Mouse (Mus musculus) embryonic facial prominence, embryonic 15.5 days (tissue): ENCODE measurements around the gene Cenpv. TPM values are rescaled to one million over a fixed set of nuclear protein-coding genes. Genes with fewer than 3 reads are reported as not detected.

ENCODE experiments used
- ATAC-seq: fragments of 200-750 bp; cut with Nextera tagmentation; 2 replicates; pipeline ENCODE4 v1.8.0; 2017; ENCODE audit warnings: low read depth, moderate TSS enrichment; ENCODE audit not compliant: insufficient number of reproducible peaks, low FRiP score, low TSS enrichment
- H3K27ac ChIP-seq: fragments of 300-500 bp; sonication (generic); replicated peaks from 2 replicates; pipeline ENCODE4 v1.5.1; 2015; ENCODE audit warnings: mild to moderate bottlenecking, inconsistent platforms
- H3K27me3 ChIP-seq: fragments of 300-500 bp; sonication (generic); 2 replicates; pipeline ENCODE4 v1.6.1; 2015; ENCODE audit warnings: inconsistent platforms
- H3K36me3 ChIP-seq: fragments of 300-500 bp; sonication (generic); 2 replicates; pipeline ENCODE4 v1.6.1; 2015; ENCODE audit warnings: mild to moderate bottlenecking, inconsistent platforms
- H3K4me1 ChIP-seq: fragments of 300-500 bp; sonication (generic); 2 replicates; pipeline ENCODE4 v1.6.1; 2015; ENCODE audit warnings: inconsistent platforms
- H3K4me2 ChIP-seq: fragments of 300-500 bp; sonication (generic); replicated peaks from 2 replicates; pipeline ENCODE4 v1.6.1; 2015; ENCODE audit warnings: mild to moderate bottlenecking, inconsistent platforms
- H3K4me3 ChIP-seq: fragments of 300-500 bp; sonication (generic); replicated peaks from 2 replicates; pipeline ENCODE4 v1.5.1; 2015; ENCODE audit warnings: mild to moderate bottlenecking, inconsistent platforms
- H3K9ac ChIP-seq: fragments of 300-500 bp; sonication (generic); 2 replicates; pipeline ENCODE4 v1.6.1; 2015; ENCODE audit warnings: inconsistent platforms
- H3K9me3 ChIP-seq: fragments of 300-500 bp; sonication (generic); replicated peaks from 2 replicates; pipeline ENCODE4 v1.6.1; 2016; ENCODE audit warnings: inconsistent platforms
- WGBS: fragments of 180-500 bp; shearing (Covaris S2); methylation state at CpG from one replicate; pipeline ENCODE4 v1.1.7; 2015; 5-methylcytosine and 5-hydroxymethylcytosine counted together
- polyA plus RNA-seq: library from polyadenylated mRNA; unstranded; fragments of >200 nt; fragmentation: Nextera tagmentation; extraction: Ambion mirVana; gene quantifications from 2 replicates; pipeline ENCODE4 v1.2.1, GENCODE M21; 2015

The Cenpv gene
- polyA plus RNA-seq, 1 experiment from 2014 or later: 29.0 TPM

DNA sequence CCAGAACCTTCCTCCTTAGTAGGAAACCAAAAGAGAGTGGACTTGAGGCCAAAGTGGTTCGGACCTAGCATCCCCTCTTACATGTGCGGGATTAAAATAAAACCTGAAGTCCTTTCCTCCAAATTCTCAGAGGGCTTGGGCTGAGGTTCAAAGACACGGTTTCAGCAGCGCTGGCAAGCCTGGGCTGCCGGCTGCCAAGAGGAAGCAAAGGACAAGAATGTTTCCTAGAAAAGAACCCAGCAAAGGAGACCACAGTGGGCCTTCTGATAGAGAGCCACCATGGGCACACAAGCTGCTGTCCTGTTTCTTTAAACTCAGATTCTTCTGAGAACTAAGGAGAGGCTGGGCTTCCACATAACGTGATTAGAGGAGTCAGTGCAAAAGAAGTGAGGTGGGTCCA lies 60.1 kb downstream of the Cenpv start:
- Histone ChIP-seq H3K4me1 (no peaks in the 10 kb centered on the region), H3K27ac (no peak overlapping the region), H3K4me2 (no peak overlapping the region), H3K4me3 (no peak overlapping the region), H3K36me3 (no peaks in the 10 kb centered on the region), H3K9me3 (no peaks in the 10 kb centered on the region), H3K27me3 (no peaks in the 10 kb centered on the region), H3K9ac (no peak overlapping the region)
- WGBS: 58% methylated on average over 6 of the region's 6 CpGs
- ATAC-seq: no peak

DNA sequence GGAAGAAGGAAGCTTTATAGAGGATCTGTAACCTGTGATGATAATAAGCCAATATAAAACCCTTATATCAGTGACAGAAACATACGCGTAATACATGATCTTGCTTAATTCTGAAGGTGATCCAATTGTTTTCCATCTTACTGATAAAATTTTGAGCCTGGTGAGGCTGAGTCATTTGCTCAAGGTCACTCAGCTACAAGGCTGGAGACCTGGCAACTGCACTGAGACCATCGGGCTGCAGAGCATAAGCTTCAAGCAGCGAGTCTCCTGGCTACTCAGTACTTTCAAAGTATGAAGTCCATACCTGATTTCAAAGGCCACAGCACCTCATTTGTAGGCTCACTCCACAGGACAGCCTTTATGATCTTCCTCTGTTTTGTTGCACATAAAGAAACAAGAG lies 62.9 kb downstream of the Cenpv start:
- WGBS: 94% methylated on average over 4 of the region's 4 CpGs
- no peaks in the 10 kb centered on the region for H3K36me3 ChIP-seq
- H3K27me3 ChIP-seq: no peaks in the 10 kb centered on the region
- H3K4me1 ChIP-seq: no peaks in the 10 kb centered on the region
- H3K4me3 ChIP-seq: no peak overlapping the region
- no peak for ATAC-seq
- no peaks in the 10 kb centered on the region for H3K9me3 ChIP-seq
- H3K9ac ChIP-seq: no peak overlapping the region
- no peak overlapping the region for H3K4me2 ChIP-seq
- no peak overlapping the region for H3K27ac ChIP-seq

Other genes starting within 250 kb of the Cenpv start
- 8.1 and 9.2 TPM in 2 replicates for gene Pigl, start 80.8 kb downstream of the Cenpv start, polyA plus RNA-seq
- 157 and 163 TPM in 2 replicates for gene Ncor1, start 80.7 kb downstream of the Cenpv start, polyA plus RNA-seq
- 3,288 and 3,376 TPM in 2 replicates for gene Ubb, start 11.9 kb upstream of the Cenpv start, polyA plus RNA-seq
- gene Trpv2, start 35.2 kb upstream of the Cenpv start, polyA plus RNA-seq: 5.3 and 6.4 TPM in 2 replicates
- 16.2 and 16.3 TPM in 2 replicates for gene Lrrc75a, start 109.3 kb upstream of the Cenpv start, polyA plus RNA-seq
- 51.4 and 52.4 TPM in 2 replicates for gene Mmgt2, start 109.4 kb upstream of the Cenpv start, polyA plus RNA-seq
- gene Zfp287, start 192.6 kb upstream of the Cenpv start, polyA plus RNA-seq: 9.1 and 10.5 TPM in 2 replicates
- gene Gm10428, start 213.8 kb upstream of the Cenpv start, polyA plus RNA-seq: not detected in 2 replicates